Mouse (Mus musculus): Measurements from ENCODE around the gene Galnt14.

DNA sequence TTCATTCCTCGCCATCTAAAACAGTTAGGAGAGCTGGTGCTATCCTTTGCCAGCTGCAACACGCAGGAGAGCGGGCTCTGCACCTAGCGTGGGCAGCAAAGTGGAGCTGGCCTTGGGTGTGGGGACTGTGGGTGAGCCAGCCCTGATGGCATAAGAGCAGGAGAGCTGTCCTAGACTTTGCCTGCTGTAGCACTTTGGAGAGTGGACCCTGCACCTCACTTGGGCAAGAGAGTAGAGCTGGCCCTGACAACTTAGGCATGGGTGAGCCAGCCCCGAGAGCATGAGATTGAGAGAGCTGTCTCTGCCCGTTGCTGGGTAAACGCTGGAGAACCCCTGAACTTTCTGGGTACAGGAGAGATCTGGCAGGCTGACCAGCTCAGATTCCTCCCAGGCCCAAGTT, 68.6 kb downstream of the Galnt14 start:
- TF ChIP-seq CTCF (IDR thresholded peaks at IDR 0.05) (no peak), EP300 (IDR thresholded peaks at IDR 0.05; ENCODE audit: insufficient read depth, low read depth, low read length) (no peak), POLR2A (IDR thresholded peaks at IDR 0.05; ENCODE audit: insufficient read depth, low read depth, low read length) (no peak)
